Mouse (Mus musculus) heart, adult 2 months (tissue): Measurements from ENCODE around the gene Rwdd2b. TPM values are rescaled to one million over a fixed set of nuclear protein-coding genes. Genes with fewer than 3 reads are reported as not detected.

ENCODE experiments used
- DNase-seq, 2 experiments: peaks; one replicate each; pipeline ENCODE4 v3.0.0; 2021
- H3K27ac ChIP-seq: fragments of 200-600 bp; 2 replicates; pipeline ENCODE4 v1.8.1; 2022
- H3K27me3 ChIP-seq: fragments of 200-500 bp; 2 replicates; pipeline ENCODE4 v1.6.1; 2012; ENCODE audit warnings: mild to moderate bottlenecking, low read length, inconsistent platforms, mixed read lengths; ENCODE audit not compliant: control insufficient read depth, insufficient read depth
- H3K36me3 ChIP-seq: fragments of 200-500 bp; 2 replicates; pipeline ENCODE4 v1.6.1; 2012; ENCODE audit warnings: low read length, inconsistent platforms; ENCODE audit not compliant: control insufficient read depth, insufficient read depth
- H3K4me1 ChIP-seq: fragments of 200-500 bp; 2 replicates; pipeline ENCODE4 v1.6.1; 2011; ENCODE audit warnings: low read length; ENCODE audit not compliant: control insufficient read depth, insufficient read depth
- H3K4me3 ChIP-seq: fragments of 200-600 bp; 2 replicates; pipeline ENCODE4 v1.8.1; 2022
- H3K79me2 ChIP-seq: fragments of 200-500 bp; replicated peaks from 2 replicates; pipeline ENCODE4 v1.6.1; 2012; ENCODE audit warnings: mild to moderate bottlenecking, inconsistent platforms, low read length, moderate library complexity, mixed read lengths; ENCODE audit not compliant: control insufficient read depth, insufficient read depth
- H3K9ac ChIP-seq: fragments of 200-500 bp; 2 replicates; pipeline ENCODE4 v1.6.1; 2012; ENCODE audit warnings: low read depth, mild to moderate bottlenecking, control low read depth, inconsistent platforms, low read length, mixed read lengths
- CTCF ChIP-seq: fragments of 200-600 bp; IDR thresholded peaks from 2 replicates; pipeline ENCODE4 v1.8.1; 2022; ENCODE audit warnings: antibody characterized with exemption, mild to moderate bottlenecking, moderate library complexity
- EP300 ChIP-seq: fragments of 200-500 bp; IDR thresholded peaks from 2 replicates; pipeline ENCODE4 v1.6.1; 2011; ENCODE audit warnings: low read depth, low read length, control low read depth; ENCODE audit not compliant: insufficient read depth
- POLR2A ChIP-seq: fragments of 200-500 bp; IDR thresholded peaks from 2 replicates; pipeline ENCODE4 v1.6.1; 2011; ENCODE audit warnings: mild to moderate bottlenecking, low read depth, low read length, control low read depth; ENCODE audit not compliant: insufficient read depth
- whole genome bisulfite sequencing: fragments of 180-500 bp; shearing (Covaris S2); methylation state at CpG from one replicate; pipeline ENCODE4 v1.1.7; 2018; 5-methylcytosine and 5-hydroxymethylcytosine counted together
- intact Hi-C: fragments of 180-260 bp; cut with DNase I; formaldehyde crosslinking; loops from one replicate; pipeline ENCODE4 v1.15.1; 2025
- polyA plus RNA-seq: library from polyadenylated mRNA; depleted of rRNA; stranded (reverse); fragments of >200 nt; gene quantifications from 2 replicates; pipeline ENCODE4 v1.2.3, GENCODE M21; 2012
- total RNA-seq, 2 experiments: library from RNA; stranded (reverse); gene quantifications; 2 replicates each; pipeline ENCODE4 v1.2.3; 2021

The Rwdd2b gene
- total and polyA plus RNA-seq, 3 experiments: 2.5 to 5.6 (median 5.1) TPM

- intact Hi-C loops: loop anchor here (1.0 to 2.0 kb wide), 3 partner anchors 14 to 40 kb away; partner anchors contain the start of genes Cct8, Ltn1 and Rwdd2b
- TF ChIP-seq POLR2A (no peak), EP300 (no peak), CTCF (no peak)
- H3K4me3 ChIP-seq: peak overlapping the region; percentile 97
- peaks cover 6% of the 10 kb centered on the region for H3K79me2 ChIP-seq
- H3K9ac ChIP-seq: peak overlapping the region; percentile 95
- WGBS: under 1% methylated on average over 38 of the region's 38 CpGs
- peaks cover 6% of the 10 kb centered on the region for H3K36me3 ChIP-seq
- peak overlapping the region; percentile 91 for H3K27ac ChIP-seq
- H3K27me3 ChIP-seq: no peaks in the 10 kb centered on the region
- peaks cover 4% of the 10 kb centered on the region for H3K4me1 ChIP-seq
- DNase-seq: no peak
Measured at GRCm38 (mm10) chr16:87455180-87455611, 14.8 kb upstream of the Rwdd2b start.

GRCm38 (mm10) chr16:87454419-87455179, 14.2 kb upstream of the Rwdd2b start, which contains the start of gene Usp16:
Usp16 (plus strand) TSS chr16:87454703.
- Histone ChIP-seq H3K79me2 (peaks cover 4% of the 10 kb centered on the region), H3K27ac (peak within 1 kb of the TSS; percentile 91), H3K9ac (peak within 1 kb of the TSS; percentile 95), H3K4me3 (peak within 1 kb of the TSS; percentile 97), H3K36me3 (peaks cover 6% of the 10 kb centered on the region), H3K4me1 (peaks cover 4% of the 10 kb centered on the region), H3K27me3 (no peaks in the 10 kb centered on the region)
- peak; percentile 94 to 98 for DNase-seq
- WGBS: 9% methylated on average over 42 of the region's 45 CpGs
- intact Hi-C loops: loop anchor here (1.0 to 2.0 kb wide), 3 partner anchors 14 to 41 kb away; partner anchors contain the start of genes Cct8, Ltn1 and Rwdd2b
- TF ChIP-seq POLR2A (peak; percentile 75), EP300 (peak; percentile 69; the same call in 1 of the 2 replicates), CTCF (no peak)

- intact Hi-C loops: no loop called here
- Histone ChIP-seq H3K27ac (no peak overlapping the region), H3K4me1 (peaks cover 4% of the 10 kb centered on the region), H3K36me3 (peaks cover 6% of the 10 kb centered on the region; the same call in 1 of the 2 replicates), H3K27me3 (no peaks in the 10 kb centered on the region), H3K9ac (no peak overlapping the region), H3K4me3 (no peak overlapping the region), H3K79me2 (peaks cover 4% of the 10 kb centered on the region; the same call in 1 of the 2 replicates)
- WGBS: 93% methylated on average over 2 of the region's 2 CpGs
- DNase-seq: no peak
- TF ChIP-seq POLR2A: no peak
- TF ChIP-seq EP300: no peak
- TF ChIP-seq CTCF: no peak
Measured at GRCm38 (mm10) chr16:87453226-87453625, 12.9 kb upstream of the Rwdd2b start.

GRCm38 (mm10) chr16:87445528-87445927, 5.2 kb upstream of the Rwdd2b start:
- intact Hi-C loops: no loop called here
- no peaks in the 10 kb centered on the region for H3K27me3 ChIP-seq
- H3K27ac ChIP-seq: no peak overlapping the region
- no peak for TF ChIP-seq CTCF
- no peak for TF ChIP-seq EP300
- TF ChIP-seq POLR2A: no peak
- no peaks in the 10 kb centered on the region for H3K36me3 ChIP-seq
- DNase-seq: no peak
- H3K4me3 ChIP-seq: no peak overlapping the region
- H3K4me1 ChIP-seq: peaks cover 4% of the 10 kb centered on the region; the same call in 1 of the 2 replicates
- H3K9ac ChIP-seq: no peak overlapping the region
- WGBS: 97% methylated on average over 3 of the region's 3 CpGs
- no peaks in the 10 kb centered on the region for H3K79me2 ChIP-seq

GRCm38 (mm10) chr16:87445110-87445509, 4.7 kb upstream of the Rwdd2b start:
- TF ChIP-seq CTCF (no peak), EP300 (no peak), POLR2A (no peak)
- Histone ChIP-seq H3K79me2 (no peaks in the 10 kb centered on the region), H3K36me3 (no peaks in the 10 kb centered on the region), H3K4me3 (no peak overlapping the region), H3K27ac (no peak overlapping the region), H3K9ac (no peak overlapping the region), H3K4me1 (peaks cover 4% of the 10 kb centered on the region; the same call in 1 of the 2 replicates), H3K27me3 (no peaks in the 10 kb centered on the region)
- intact Hi-C loops: no loop called here
- no peak for DNase-seq

GRCm38 (mm10) chr16:87444071-87444470, 3.7 kb upstream of the Rwdd2b start:
- TF ChIP-seq POLR2A (no peak), CTCF (no peak), EP300 (no peak)
- H3K79me2 ChIP-seq: no peaks in the 10 kb centered on the region
- no peak overlapping the region for H3K27ac ChIP-seq
- DNase-seq: no peak
- no peak overlapping the region for H3K9ac ChIP-seq
- H3K36me3 ChIP-seq: no peaks in the 10 kb centered on the region
- no peak overlapping the region for H3K4me3 ChIP-seq
- 46% methylated on average over 1 of the region's 1 CpGs for WGBS
- intact Hi-C loops: no loop called here
- peaks cover 5% of the 10 kb centered on the region; the same call in 1 of the 2 replicates for H3K4me1 ChIP-seq
- no peaks in the 10 kb centered on the region for H3K27me3 ChIP-seq
